Mouse (Mus musculus) thymus, postnatal 4 days (tissue): ENCODE results near the gene Gm28363.
"Not testable (repeated sequence)": the region's sequence is repeated elsewhere in the genome, so short reads cannot be mapped to it uniquely, and the experiment has no call there.

Experiments used
- DNase-seq: peaks from one replicate; pipeline ENCODE4 v3.0.0; 2021

Gene Gm28363

GRCm38 (mm10) chr1:117696831-117697230, at the start of gene Gm28363:
Gm28363 (plus strand) TSS chr1:117697131.
- DNase-seq, result not testable (repeated sequence)

GRCm38 (mm10) chr1:117650236-117650635, 46.7 kb upstream of the Gm28363 start:
- DNase-seq, result not testable (repeated sequence)
